Mouse (Mus musculus): ENCODE results near the gene Lrrc51. TPM values are rescaled to one million over a fixed set of nuclear protein-coding genes. Genes with fewer than 3 reads are reported as not detected.

The Lrrc51 gene
- polyA plus RNA-seq, 1 experiment from 2014 or later = 8.3 TPM

GRCm38 (mm10) chr7:101905561-101906286 is 28.0 kb downstream of the Lrrc51 start, which contains the start of gene Lamtor1:
Gene Lamtor1 (plus strand): TSS chr7:101905904.
- H3K4me1 ChIP-seq = peaks cover 8% of the 10 kb centered on the region
- WGBS = under 1% methylated on average over 60 of the region's 61 CpGs
- H3K27ac ChIP-seq = peak within 1 kb of the TSS; percentile 96
- H3K9ac ChIP-seq = peak within 1 kb of the TSS; percentile 86
- H3K9me3 ChIP-seq = no peaks in the 10 kb centered on the region
- H3K36me3 ChIP-seq = peaks cover 14% of the 10 kb centered on the region
- H3K4me3 ChIP-seq (replicated peaks) = peak within 1 kb of the TSS; percentile 80
- H3K4me2 ChIP-seq = peak within 1 kb of the TSS; percentile 72
- H3K27me3 ChIP-seq (replicated peaks) = no peaks in the 10 kb centered on the region
- peak; percentile 98 for ATAC-seq (ENCODE audit: insufficient read depth, low FRiP score, low read depth)

GRCm38 (mm10) chr7:101902846-101903245 is 30.8 kb downstream of the Lrrc51 start:
- no peaks in the 10 kb centered on the region for H3K27me3 ChIP-seq (replicated peaks)
- H3K4me3 ChIP-seq (replicated peaks) = no peak overlapping the region
- H3K9ac ChIP-seq = no peak overlapping the region
- no peaks in the 10 kb centered on the region for H3K9me3 ChIP-seq
- H3K4me1 ChIP-seq = peaks cover 8% of the 10 kb centered on the region
- 0 out of 2 replicates have a peak, but pooled peaks cover 9% of the 10 kb centered on the region for H3K36me3 ChIP-seq
- no peak for ATAC-seq (ENCODE audit: insufficient read depth, low FRiP score, low read depth)
- H3K27ac ChIP-seq = no peak overlapping the region
- H3K4me2 ChIP-seq = no peak overlapping the region

- 89% methylated on average over 10 of the region's 10 CpGs for WGBS
These were observed 31.7 kb downstream of the Lrrc51 start for GRCm38 (mm10) chr7:101901969-101902368.

GRCm38 (mm10) chr7:101900331-101901097 is 33.2 kb downstream of the Lrrc51 start:
- ATAC-seq (ENCODE audit: insufficient read depth, low FRiP score, low read depth) = no peak
- no peaks in the 10 kb centered on the region for H3K9me3 ChIP-seq
- 89% methylated on average over 16 of the region's 16 CpGs for WGBS
- H3K4me1 ChIP-seq = peaks cover 4% of the 10 kb centered on the region; the same call in 1 of the 2 replicates
- no peak overlapping the region for H3K4me3 ChIP-seq (replicated peaks)
- 0 out of 2 replicates have a peak, but pooled peaks cover 9% of the 10 kb centered on the region for H3K36me3 ChIP-seq
- H3K27ac ChIP-seq = no peak overlapping the region
- H3K27me3 ChIP-seq (replicated peaks) = no peaks in the 10 kb centered on the region
- H3K4me2 ChIP-seq = no peak overlapping the region
- H3K9ac ChIP-seq = no peak overlapping the region

More at GRCm38 (mm10) chr7:101901969-101902368, 31.7 kb downstream of the Lrrc51 start:
- ATAC-seq (ENCODE audit: insufficient read depth, low FRiP score, low read depth) = no peak
- Histone ChIP-seq H3K9ac (no peak overlapping the region), H3K27me3 (replicated peaks) (no peaks in the 10 kb centered on the region), H3K4me1 (peaks cover 7% of the 10 kb centered on the region), H3K36me3 (0 out of 2 replicates have a peak, but pooled peaks cover 9% of the 10 kb centered on the region), H3K4me2 (no peak overlapping the region), H3K27ac (no peak overlapping the region), H3K9me3 (no peaks in the 10 kb centered on the region), H3K4me3 (replicated peaks) (no peak overlapping the region)

GRCm38 (mm10) chr7:101896104-101897066 is 37.3 kb downstream of the Lrrc51 start:
- peak overlapping the region; percentile 65 for H3K4me3 ChIP-seq (replicated peaks)
- H3K9ac ChIP-seq = no peak overlapping the region
- H3K27ac ChIP-seq = peak overlapping the region; percentile 95
- H3K36me3 ChIP-seq = 0 out of 2 replicates have a peak, but pooled peaks cover 5% of the 10 kb centered on the region
- no peaks in the 10 kb centered on the region for H3K27me3 ChIP-seq (replicated peaks)
- peak; percentile 97 for ATAC-seq (ENCODE audit: insufficient read depth, low FRiP score, low read depth)
- peak overlapping the region; percentile 61 for H3K4me2 ChIP-seq
- no peaks in the 10 kb centered on the region for H3K9me3 ChIP-seq
- peaks cover 4% of the 10 kb centered on the region; the same call in 1 of the 2 replicates for H3K4me1 ChIP-seq
- WGBS = under 1% methylated on average over 57 of the region's 57 CpGs

GRCm38 (mm10) chr7:101895695-101896094 is 38.0 kb downstream of the Lrrc51 start:
- no peak overlapping the region for H3K9ac ChIP-seq
- H3K27me3 ChIP-seq (replicated peaks) = no peaks in the 10 kb centered on the region
- 43% methylated on average over 9 of the region's 9 CpGs for WGBS
- H3K27ac ChIP-seq = peak overlapping the region; percentile 69; the same call in 1 of the 2 replicates
- no peaks in the 10 kb centered on the region for H3K9me3 ChIP-seq
- H3K4me2 ChIP-seq = peak overlapping the region; percentile 45
- H3K4me3 ChIP-seq (replicated peaks) = peak overlapping the region; percentile 65
- 0 out of 2 replicates have a peak, but pooled peaks cover 5% of the 10 kb centered on the region for H3K36me3 ChIP-seq
- peaks cover 4% of the 10 kb centered on the region; the same call in 1 of the 2 replicates for H3K4me1 ChIP-seq
- 0 out of 2 replicates have a peak, but pooled peaks have one; percentile 0 for ATAC-seq (ENCODE audit: insufficient read depth, low FRiP score, low read depth)

- Histone ChIP-seq H3K27me3 (replicated peaks) (no peaks in the 10 kb centered on the region), H3K4me2 (no peak overlapping the region), H3K36me3 (no peaks in the 10 kb centered on the region), H3K4me3 (replicated peaks) (no peak overlapping the region), H3K4me1 (no peaks in the 10 kb centered on the region), H3K9ac (no peak overlapping the region), H3K9me3 (no peaks in the 10 kb centered on the region), H3K27ac (no peak overlapping the region)
- no peak for ATAC-seq (ENCODE audit: insufficient read depth, low FRiP score, low read depth)
- WGBS = 76% methylated on average over 4 of the region's 4 CpGs
These were observed 45.2 kb downstream of the Lrrc51 start for GRCm38 (mm10) chr7:101888460-101888859.

GRCm38 (mm10) chr7:101886274-101886673 is 47.4 kb downstream of the Lrrc51 start:
- ATAC-seq (ENCODE audit: insufficient read depth, low FRiP score, low read depth) = no peak
- Histone ChIP-seq H3K9ac (no peak overlapping the region), H3K4me1 (no peaks in the 10 kb centered on the region), H3K4me3 (replicated peaks) (no peak overlapping the region), H3K27ac (no peak overlapping the region), H3K9me3 (no peaks in the 10 kb centered on the region), H3K36me3 (no peaks in the 10 kb centered on the region), H3K4me2 (no peak overlapping the region), H3K27me3 (replicated peaks) (no peaks in the 10 kb centered on the region)
- WGBS = 83% methylated on average over 6 of the region's 6 CpGs

- no peak for ATAC-seq (ENCODE audit: insufficient read depth, low FRiP score, low read depth)
- WGBS = 92% methylated on average over 4 of the region's 4 CpGs
- H3K4me3 ChIP-seq (replicated peaks) = no peak overlapping the region
These were observed 49.5 kb downstream of the Lrrc51 start for GRCm38 (mm10) chr7:101884160-101884559.

GRCm38 (mm10) chr7:101882413-101883154 is 51.1 kb downstream of the Lrrc51 start:
- H3K27me3 ChIP-seq (replicated peaks) = no peaks in the 10 kb centered on the region
- H3K9me3 ChIP-seq = no peaks in the 10 kb centered on the region
- no peaks in the 10 kb centered on the region for H3K4me1 ChIP-seq
- 71% methylated on average over 9 of the region's 9 CpGs for WGBS
- no peak overlapping the region for H3K4me2 ChIP-seq
- H3K9ac ChIP-seq = no peak overlapping the region
- H3K36me3 ChIP-seq = no peaks in the 10 kb centered on the region
- no peak overlapping the region for H3K4me3 ChIP-seq (replicated peaks)
- ATAC-seq (ENCODE audit: insufficient read depth, low FRiP score, low read depth) = no peak
- H3K27ac ChIP-seq = no peak overlapping the region

More at GRCm38 (mm10) chr7:101884160-101884559, 49.5 kb downstream of the Lrrc51 start:
- Histone ChIP-seq H3K27ac (no peak overlapping the region), H3K4me2 (no peak overlapping the region), H3K9me3 (no peaks in the 10 kb centered on the region), H3K36me3 (no peaks in the 10 kb centered on the region), H3K27me3 (replicated peaks) (no peaks in the 10 kb centered on the region), H3K4me1 (no peaks in the 10 kb centered on the region), H3K9ac (no peak overlapping the region)
